In genomic region chr2:65931313-65931712, GRCm38 (mm10) we compare ENCODE assay signal across 8 mouse cellular contexts.
DNase-seq lines count a peak whose midpoint lies in the region; ATAC-seq and TF ChIP-seq lines count a peak whose summit lies in the region.

No protein-coding gene starts in this region.

- 68% methylated on average over 7 of the region's 7 CpGs for WGBS in kidney, embryonic 14.5 days
- 61% methylated on average over 7 of the region's 7 CpGs for WGBS in embryonic facial prominence, embryonic 14.5 days
- 70% methylated on average over 7 of the region's 7 CpGs for WGBS in intestine, embryonic 14.5 days
- WGBS in midbrain, postnatal 0 days: 21% methylated on average over 7 of the region's 7 CpGs

- H3K9me3 ChIP-seq in kidney, embryonic 14.5 days (ENCODE audit: control insufficient read depth, low read length): no peaks in the 10 kb centered on the region
- H3K9me3 ChIP-seq in embryonic facial prominence, embryonic 14.5 days (ENCODE audit: control insufficient read depth, low read length): no peaks in the 10 kb centered on the region
- H3K9me3 ChIP-seq in intestine, embryonic 14.5 days (ENCODE audit: control insufficient read depth, low read length): no peaks in the 10 kb centered on the region
- H3K9me3 ChIP-seq in midbrain, postnatal 0 days (ENCODE audit: low read length): no peaks in the 10 kb centered on the region

- TF ChIP-seq CTCF in midbrain, postnatal 0 days (IDR thresholded peaks at IDR 0.05): no peak

- H3K27me3 ChIP-seq in kidney, embryonic 14.5 days (ENCODE audit: control insufficient read depth, insufficient read depth, low read length): no peaks in the 10 kb centered on the region
- no peaks in the 10 kb centered on the region for H3K27me3 ChIP-seq in embryonic facial prominence, embryonic 14.5 days (replicated peaks; ENCODE audit: control insufficient read depth, insufficient read depth, low read length)
- no peaks in the 10 kb centered on the region for H3K27me3 ChIP-seq in intestine, embryonic 14.5 days (replicated peaks; ENCODE audit: control insufficient read depth, insufficient read depth, low read length)
- H3K27me3 ChIP-seq in midbrain, postnatal 0 days (ENCODE audit: insufficient read depth, low read length): no peaks in the 10 kb centered on the region

- H3K4me3 ChIP-seq in kidney, embryonic 14.5 days (ENCODE audit: low read length): peak overlapping the region; percentile 44
- H3K4me3 ChIP-seq in embryonic facial prominence, embryonic 14.5 days (ENCODE audit: low read depth, low read length): peak overlapping the region; percentile 46
- peak overlapping the region; percentile 35 for H3K4me3 ChIP-seq in intestine, embryonic 14.5 days (ENCODE audit: low read depth, low read length)
- H3K4me3 ChIP-seq in midbrain, postnatal 0 days (ENCODE audit: low read depth, low read length): peak overlapping the region; percentile 47

- no peak for DNase-seq in kidney, postnatal 14 days
- no peak for DNase-seq in embryonic facial prominence, embryonic 14.5 days (ENCODE audit: low spot score)
- DNase-seq in intestine, embryonic 14.5 days (ENCODE audit: low spot score): no peak
- DNase-seq in midbrain, postnatal 0 days (ENCODE audit: low spot score): no peak
- no peak for DNase-seq in retina, embryonic 14.5 days (ENCODE audit: low spot score)
- DNase-seq in adrenal gland, postnatal 10 days: no peak
- no peak for DNase-seq in gastrocnemius, postnatal 25 days

- ATAC-seq in kidney, embryonic 14.5 days (ENCODE audit: low FRiP score, low TSS enrichment): no peak
- no peak for ATAC-seq in embryonic facial prominence, embryonic 14.5 days (ENCODE audit: low read depth)
- no peak for ATAC-seq in intestine, embryonic 14.5 days (replicated peaks; ENCODE audit: low FRiP score, low TSS enrichment, low read depth)
- no peak for ATAC-seq in midbrain, postnatal 0 days (ENCODE audit: low FRiP score)

- no peak overlapping the region for H3K27ac ChIP-seq in kidney, embryonic 14.5 days (ENCODE audit: low read depth, low read length)
- no peak overlapping the region for H3K27ac ChIP-seq in embryonic facial prominence, embryonic 14.5 days (replicated peaks; ENCODE audit: low read depth, low read length)
- no peak overlapping the region for H3K27ac ChIP-seq in intestine, embryonic 14.5 days (ENCODE audit: low read depth)
- peak overlapping the region; percentile 90 for H3K27ac ChIP-seq in midbrain, postnatal 0 days (ENCODE audit: low read depth, low read length)

- no peaks in the 10 kb centered on the region for H3K36me3 ChIP-seq in kidney, embryonic 14.5 days (ENCODE audit: control insufficient read depth, insufficient read depth, low read length)
- H3K36me3 ChIP-seq in embryonic facial prominence, embryonic 14.5 days (ENCODE audit: control insufficient read depth, insufficient read depth, low read length): no peaks in the 10 kb centered on the region
- no peaks in the 10 kb centered on the region for H3K36me3 ChIP-seq in intestine, embryonic 14.5 days (ENCODE audit: control insufficient read depth, insufficient read depth, low read length)
- H3K36me3 ChIP-seq in midbrain, postnatal 0 days (ENCODE audit: insufficient read depth, low read length): no peaks in the 10 kb centered on the region

- peak overlapping the region; percentile 54; the same call in 1 of the 2 replicates for H3K9ac ChIP-seq in kidney, embryonic 14.5 days (ENCODE audit: low read depth, low read length)
- peak overlapping the region; percentile 58 for H3K9ac ChIP-seq in embryonic facial prominence, embryonic 14.5 days (ENCODE audit: low read depth, low read length)
- H3K9ac ChIP-seq in intestine, embryonic 14.5 days (ENCODE audit: low read length): no peak overlapping the region
- peak overlapping the region; percentile 70 for H3K9ac ChIP-seq in midbrain, postnatal 0 days (replicated peaks; ENCODE audit: low read length, poor library complexity, severe bottlenecking)

- H3K4me2 ChIP-seq in kidney, embryonic 14.5 days (replicated peaks; ENCODE audit: low read depth, low read length): peak overlapping the region; percentile 68
- peak overlapping the region; percentile 67 for H3K4me2 ChIP-seq in embryonic facial prominence, embryonic 14.5 days (ENCODE audit: low read depth, low read length)
- H3K4me2 ChIP-seq in intestine, embryonic 14.5 days (ENCODE audit: low read length): peak overlapping the region; percentile 53
- H3K4me2 ChIP-seq in midbrain, postnatal 0 days (ENCODE audit: low read depth, low read length, poor library complexity, severe bottlenecking): peak overlapping the region; percentile 75

- H3K4me1 ChIP-seq in kidney, embryonic 14.5 days (ENCODE audit: control insufficient read depth, insufficient read depth, low read length): no peaks in the 10 kb centered on the region
- H3K4me1 ChIP-seq in embryonic facial prominence, embryonic 14.5 days (ENCODE audit: control insufficient read depth, insufficient read depth, low read length): no peaks in the 10 kb centered on the region
- H3K4me1 ChIP-seq in intestine, embryonic 14.5 days (replicated peaks; ENCODE audit: control insufficient read depth, insufficient read depth, low read length): no peaks in the 10 kb centered on the region
- no peaks in the 10 kb centered on the region for H3K4me1 ChIP-seq in midbrain, postnatal 0 days (ENCODE audit: insufficient read depth, low read length)
